Mouse (Mus musculus) c-Kit-negative CD71-positive TER-119-positive erythroid progenitor cells, embryonic 14.5 days (primary cell): ENCODE measurements around the gene Tnfrsf8.
A peak's percentile ranks its signal among the peaks of the same experiment; 100 is the strongest.

Experiments
- DNase-seq: peaks from one replicate; pipeline ENCODE4 v3.0.0-alpha.2; 2013; ENCODE audit warnings: low read depth, low spot score

Tnfrsf8 gene

GRCm38 (mm10) chr4:145233487-145234228 is 81.3 kb downstream of the Tnfrsf8 start:
- DNase-seq, result no peak

- DNase-seq, result no peak
Observed at GRCm38 (mm10) chr4:145231732-145232131, 83.2 kb downstream of the Tnfrsf8 start.

GRCm38 (mm10) chr4:145230647-145231046 is 84.3 kb downstream of the Tnfrsf8 start:
- no peak for DNase-seq

GRCm38 (mm10) chr4:145229524-145230163 is 85.3 kb downstream of the Tnfrsf8 start:
- DNase-seq, result no peak

GRCm38 (mm10) chr4:145229051-145229450 is 85.9 kb downstream of the Tnfrsf8 start:
- no peak for DNase-seq

- DNase-seq, result no peak
Observed at GRCm38 (mm10) chr4:145224613-145225012, 90.4 kb downstream of the Tnfrsf8 start.

GRCm38 (mm10) chr4:145222064-145222463 is 92.9 kb downstream of the Tnfrsf8 start:
- DNase-seq, result peak; percentile 34

- DNase-seq, result no peak
Observed at GRCm38 (mm10) chr4:145221379-145221778, 93.6 kb downstream of the Tnfrsf8 start.

- no peak for DNase-seq
Observed at GRCm38 (mm10) chr4:145220001-145220400, 95.0 kb downstream of the Tnfrsf8 start.

GRCm38 (mm10) chr4:145219240-145219985 is 95.6 kb downstream of the Tnfrsf8 start:
- DNase-seq, result no peak

GRCm38 (mm10) chr4:145217837-145218236 is 97.1 kb downstream of the Tnfrsf8 start:
- DNase-seq, result no peak
